8 mouse cellular contexts compared by ENCODE assay signal in the genomic region with DNA sequence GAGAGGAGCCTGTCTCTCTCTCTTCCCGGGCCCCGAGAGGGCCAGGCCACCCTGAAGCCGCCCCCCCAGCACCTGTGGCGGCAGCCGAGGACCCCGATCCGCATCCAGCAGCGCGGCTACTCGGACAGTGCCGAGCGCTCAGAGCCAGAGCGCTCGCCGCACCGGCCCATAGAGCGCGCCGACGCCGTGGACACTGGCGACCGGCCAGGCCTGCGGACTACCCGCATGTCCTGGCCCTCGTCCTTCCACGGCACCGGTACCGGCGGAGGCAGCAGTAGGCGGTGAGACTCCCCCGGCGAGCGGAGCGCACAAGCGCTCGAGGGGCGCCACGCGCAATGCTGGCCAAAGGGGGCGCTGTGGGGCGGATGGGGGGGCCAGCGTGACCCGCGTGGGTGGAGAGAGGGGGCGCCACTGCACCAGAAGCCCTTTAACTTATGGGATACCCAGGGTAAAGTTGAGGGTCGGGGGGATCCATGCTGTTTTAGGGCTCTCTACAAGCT. TPM values are rescaled to one million over a fixed set of nuclear protein-coding genes. Genes with fewer than 3 reads are reported as not detected.
A peak's percentile ranks its signal among the peaks of the same experiment; 100 is the strongest.
DNase-seq lines count a peak whose midpoint lies in the region; ATAC-seq and TF ChIP-seq lines count a peak whose summit lies in the region.

No protein-coding gene starts in this region.

- H3K27ac ChIP-seq in embryonic fibroblast, embryonic 13.5 days (ENCODE audit: insufficient read depth, low read length): peak overlapping the region; percentile 89
- no peak overlapping the region for H3K27ac ChIP-seq in hindbrain, embryonic 15.5 days (replicated peaks)
- no peak overlapping the region for H3K27ac ChIP-seq in limb, embryonic 15.5 days
- no peak overlapping the region for H3K27ac ChIP-seq in neural tube, embryonic 11.5 days (ENCODE audit: low read depth, low read length)

- peak overlapping the region; percentile 92 for H3K4me3 ChIP-seq in E14TG2a.4 (replicated peaks; ENCODE audit: low read length)
- peak overlapping the region; percentile 56 for H3K4me3 ChIP-seq in embryonic fibroblast, embryonic 13.5 days (ENCODE audit: insufficient read depth, low read length)
- peak overlapping the region; percentile 49 for H3K4me3 ChIP-seq in hindbrain, embryonic 15.5 days
- H3K4me3 ChIP-seq in limb, embryonic 15.5 days: peak overlapping the region; percentile 53
- H3K4me3 ChIP-seq in neural tube, embryonic 11.5 days (ENCODE audit: low read depth, low read length): peak overlapping the region; percentile 35

- under 1% methylated on average over 46 of the region's 47 CpGs for WGBS in hindbrain, embryonic 15.5 days
- WGBS in limb, embryonic 15.5 days: 1% methylated on average over 45 of the region's 47 CpGs
- under 1% methylated on average over 46 of the region's 47 CpGs for WGBS in neural tube, embryonic 11.5 days

- peak; percentile 2; the same call in 1 of the 2 replicates for ATAC-seq in hindbrain, embryonic 15.5 days (ENCODE audit: low FRiP score, low read depth)
- no peak for ATAC-seq in limb, embryonic 15.5 days (ENCODE audit: insufficient number of reproducible peaks, low FRiP score, low TSS enrichment, low read depth)
- no peak for ATAC-seq in neural tube, embryonic 11.5 days (ENCODE audit: insufficient read depth, low FRiP score, low TSS enrichment)

- peak overlapping the region; percentile 2; the same call in 1 of the 2 replicates for H3K9ac ChIP-seq in hindbrain, embryonic 15.5 days
- H3K9ac ChIP-seq in limb, embryonic 15.5 days: peak overlapping the region; percentile 51
- 0 out of 2 replicates have a peak overlapping the region, but pooled peaks have one; percentile 4 for H3K9ac ChIP-seq in neural tube, embryonic 11.5 days (ENCODE audit: low read length)

- peaks cover 56% of the 10 kb centered on the region for H3K27me3 ChIP-seq in E14TG2a.4 (ENCODE audit: insufficient read depth, low read length)
- peaks cover 46% of the 10 kb centered on the region for H3K27me3 ChIP-seq in hindbrain, embryonic 15.5 days
- peaks cover 61% of the 10 kb centered on the region for H3K27me3 ChIP-seq in limb, embryonic 15.5 days
- peaks cover 54% of the 10 kb centered on the region for H3K27me3 ChIP-seq in neural tube, embryonic 11.5 days (ENCODE audit: control insufficient read depth, insufficient read depth, low read length)

- no peak for TF ChIP-seq CTCF in E14TG2a.4 (conservative IDR thresholded peaks at IDR 0.05; ENCODE audit: low read length)
- TF ChIP-seq CTCF in embryonic fibroblast, embryonic 13.5 days (IDR thresholded peaks at IDR 0.05; ENCODE audit: borderline replicate concordance, insufficient read depth, low read length): peak; percentile 37

- H3K4me1 ChIP-seq in E14TG2a.4 (replicated peaks; ENCODE audit: low read depth, low read length): peaks cover 45% of the 10 kb centered on the region
- H3K4me1 ChIP-seq in embryonic fibroblast, embryonic 13.5 days (ENCODE audit: control insufficient read depth, insufficient read depth, low read length): peaks cover 5% of the 10 kb centered on the region; the same call in 1 of the 2 replicates
- H3K4me1 ChIP-seq in hindbrain, embryonic 15.5 days (replicated peaks): peaks cover 34% of the 10 kb centered on the region
- peaks cover 56% of the 10 kb centered on the region for H3K4me1 ChIP-seq in limb, embryonic 15.5 days
- H3K4me1 ChIP-seq in neural tube, embryonic 11.5 days (ENCODE audit: control insufficient read depth, insufficient read depth, low read length): peaks cover 14% of the 10 kb centered on the region

- no peaks in the 10 kb centered on the region for H3K9me3 ChIP-seq in E14TG2a.4 (ENCODE audit: low read length)
- H3K9me3 ChIP-seq in hindbrain, embryonic 15.5 days: no peaks in the 10 kb centered on the region
- no peaks in the 10 kb centered on the region for H3K9me3 ChIP-seq in limb, embryonic 15.5 days
- no peaks in the 10 kb centered on the region for H3K9me3 ChIP-seq in neural tube, embryonic 11.5 days (ENCODE audit: control insufficient read depth, low read length)

- TF ChIP-seq POLR2A in embryonic fibroblast, embryonic 13.5 days (IDR thresholded peaks at IDR 0.05; ENCODE audit: low read depth, low read length): 0 out of 2 replicates have a peak, but pooled peaks have one; percentile 25

- no peaks in the 10 kb centered on the region for H3K36me3 ChIP-seq in E14TG2a.4 (ENCODE audit: insufficient read depth, low read length)
- H3K36me3 ChIP-seq in hindbrain, embryonic 15.5 days: no peaks in the 10 kb centered on the region
- no peaks in the 10 kb centered on the region for H3K36me3 ChIP-seq in limb, embryonic 15.5 days
- no peaks in the 10 kb centered on the region for H3K36me3 ChIP-seq in neural tube, embryonic 11.5 days (ENCODE audit: control insufficient read depth, insufficient read depth, low read length)

- DNase-seq in embryo, embryonic 11 days: peak; percentile 60
- DNase-seq in embryo, embryonic 10.5 days (ENCODE audit: low spot score): no peak
- DNase-seq in neural tube, embryonic 11.5 days (ENCODE audit: low spot score): peak; percentile 37
- no peak for DNase-seq in adipocyte (ENCODE audit: low spot score)

- peak overlapping the region; percentile 59 for H3K4me2 ChIP-seq in hindbrain, embryonic 15.5 days
- peak overlapping the region; percentile 98 for H3K4me2 ChIP-seq in limb, embryonic 15.5 days
- H3K4me2 ChIP-seq in neural tube, embryonic 11.5 days (ENCODE audit: low read depth): peak overlapping the region; percentile 58

RNA-seq across cellular contexts. Expression of gene Pde4a, which starts 0.5 kb away (rescaled TPM):
- polyA plus RNA-seq in embryonic fibroblast, embryonic 13.5 days (2011; ENCODE audit: insufficient read length, low read depth, missing spikeins): 14.7 and 20.6 TPM in 2 replicates
- polyA plus RNA-seq in hindbrain, embryonic 15.5 days (2015; fragmentation: Nextera tagmentation; extraction: Ambion mirVana): 36.5 and 41.0 TPM in 2 replicates
- 6.1 and 6.4 TPM in 2 replicates for polyA plus RNA-seq in limb, embryonic 15.5 days (2015; fragmentation: Nextera tagmentation; extraction: Ambion mirVana)
- 5.4 and 7.5 TPM in 2 replicates for polyA plus RNA-seq in neural tube, embryonic 11.5 days (2014; fragmentation: Nextera tagmentation; extraction: Ambion mirVana)

RNA-seq across cellular contexts. Expression of gene Cdc37, which starts 16.2 kb away (rescaled TPM):
- 142 and 166 TPM in 2 replicates for polyA plus RNA-seq in embryonic fibroblast, embryonic 13.5 days (2011; ENCODE audit: insufficient read length, low read depth, missing spikeins)
- 211 TPM in 2 replicates for polyA plus RNA-seq in hindbrain, embryonic 15.5 days (2015; fragmentation: Nextera tagmentation; extraction: Ambion mirVana)
- polyA plus RNA-seq in limb, embryonic 15.5 days (2015; fragmentation: Nextera tagmentation; extraction: Ambion mirVana): 298 and 326 TPM in 2 replicates
- polyA plus RNA-seq in neural tube, embryonic 11.5 days (2014; fragmentation: Nextera tagmentation; extraction: Ambion mirVana): 319 and 341 TPM in 2 replicates

RNA-seq across cellular contexts. Expression of gene Tyk2, which starts 35.0 kb away (rescaled TPM):
- 11.1 and 15.1 TPM in 2 replicates for polyA plus RNA-seq in embryonic fibroblast, embryonic 13.5 days (2011; ENCODE audit: insufficient read length, low read depth, missing spikeins)
- 11.3 and 11.7 TPM in 2 replicates for polyA plus RNA-seq in hindbrain, embryonic 15.5 days (2015; fragmentation: Nextera tagmentation; extraction: Ambion mirVana)
- 13.1 and 13.2 TPM in 2 replicates for polyA plus RNA-seq in limb, embryonic 15.5 days (2015; fragmentation: Nextera tagmentation; extraction: Ambion mirVana)
- polyA plus RNA-seq in neural tube, embryonic 11.5 days (2014; fragmentation: Nextera tagmentation; extraction: Ambion mirVana): 8.6 and 9.2 TPM in 2 replicates

Comparison
In these comparisons a context has a peak if more than half of its experiments do, and no peak if none do; other contexts are left out.
1. DNase-seq: peak in embryo, embryonic 11 days (single experiment) and neural tube, embryonic 11.5 days (single experiment); none in embryo, embryonic 10.5 days (single experiment) and adipocyte (single experiment).
2. H3K4me3 ChIP-seq: peak in every context shown above with its lines; median percentile 92 in E14TG2a.4; 56 in embryonic fibroblast, embryonic 13.5 days; 53 in limb, embryonic 15.5 days; 49 in hindbrain, embryonic 15.5 days; 35 in neural tube, embryonic 11.5 days.
3. Peak in every context shown above with its lines, with median percentiles within 50 percentile points of each other: H3K4me2 ChIP-seq and H3K9ac ChIP-seq.